Mouse (Mus musculus) G1E (cell line): ENCODE results near the gene Pef1. TPM values are rescaled to one million over a fixed set of nuclear protein-coding genes. Genes with fewer than 3 reads are reported as not detected.

Experiments
- ATAC-seq: 2 replicates; pipeline ENCODE4 v1.8.0; 2016; ENCODE audit warnings: mild to moderate bottlenecking; ENCODE audit not compliant: insufficient number of reproducible peaks, poor library complexity, low FRiP score, severe bottlenecking; ENCODE audit errors: extremely low read depth
- DNase-seq: peaks from one replicate; pipeline ENCODE4 v3.0.0; 2012; ENCODE audit warnings: low spot score
- H3K27me3 ChIP-seq: 2 replicates; pipeline ENCODE4 v1.6.1; 2012; ENCODE audit warnings: mild to moderate bottlenecking, low read length, inconsistent platforms; ENCODE audit not compliant: insufficient read depth
- H3K36me3 ChIP-seq: replicated peaks from 2 replicates; pipeline ENCODE3; 2012; ENCODE audit warnings: mild to moderate bottlenecking, inconsistent platforms
- H3K4me1 ChIP-seq: 2 replicates; pipeline ENCODE4 v1.6.1; 2012; ENCODE audit warnings: low read depth, low read length, inconsistent platforms, mixed read lengths; ENCODE audit not compliant: insufficient read depth
- H3K4me3 ChIP-seq: 2 replicates; pipeline ENCODE4 v1.5.1; 2012; ENCODE audit warnings: low read depth, mild to moderate bottlenecking, inconsistent platforms, low read length, moderate library complexity, mixed read lengths
- H3K9me3 ChIP-seq: replicated peaks from 2 replicates; pipeline ENCODE4 v1.6.1; 2012; ENCODE audit warnings: inconsistent platforms
- CTCF ChIP-seq: IDR thresholded peaks from 2 replicates; pipeline ENCODE4 v1.5.1; 2012; ENCODE audit warnings: low read depth, low read length, inconsistent platforms, mixed read lengths
- GATA1 ChIP-seq: IDR thresholded peaks from 2 replicates; pipeline ENCODE4 v1.6.1; 2012; ENCODE audit warnings: borderline replicate concordance, low read length, inconsistent platforms, mixed read lengths
- GATA2 ChIP-seq: IDR thresholded peaks from 2 replicates; pipeline ENCODE4 v1.6.1; 2012; ENCODE audit warnings: low read depth, low read length, inconsistent platforms, borderline replicate concordance
- POLR2AphosphoS5 ChIP-seq: IDR thresholded peaks from 2 replicates; pipeline ENCODE4 v1.6.1; 2012; ENCODE audit warnings: low read depth, low read length, inconsistent platforms; ENCODE audit not compliant: insufficient replicate concordance
- TAL1 ChIP-seq: conservative IDR thresholded peaks from 2 replicates; pipeline ENCODE4 v1.6.1; 2012; ENCODE audit warnings: low read depth, low read length, inconsistent platforms, mixed read lengths
- polyA plus RNA-seq: library from polyadenylated mRNA; stranded (reverse); fragments of >175 nt; gene quantifications from 2 replicates; pipeline ENCODE4 v1.2.3, GENCODE M21; 2012
- total RNA-seq, 2 experiments: library from RNA; stranded (forward) in 1 of 2; stranded (reverse) in 1 of 2; fragments of 200-1000 nt in 1 of 2; fragments of >200 nt in 1 of 2; fragmentation: Nextera tagmentation in 1 of 2; gene quantifications; 2 replicates each; pipeline ENCODE4 v1.2.3; 2014 to 2017

Gene Pef1
- total and polyA plus RNA-seq, 3 experiments = 20.9 to 84.6 (median 24.8) TPM

DNA sequence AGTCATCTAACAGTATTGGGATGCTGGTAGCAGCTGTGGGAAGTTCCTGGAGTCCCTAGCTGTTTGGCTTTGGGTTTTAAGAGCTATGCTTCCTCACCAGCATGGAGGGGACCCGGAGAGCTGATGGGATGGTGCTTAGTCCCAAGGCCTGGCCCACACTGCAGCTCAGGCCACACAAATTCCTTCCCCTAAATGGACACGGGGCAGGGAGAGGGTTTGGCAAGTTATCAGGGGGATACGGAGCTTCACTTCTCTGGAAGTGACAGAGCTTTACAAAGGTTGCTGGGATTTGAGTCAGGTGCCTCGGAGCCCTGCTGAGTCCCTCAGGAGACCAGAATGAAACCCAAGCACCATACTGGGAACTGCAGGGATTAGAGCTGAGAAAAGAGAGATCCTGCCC, 59.0 kb downstream of the Pef1 start:
- Histone ChIP-seq H3K9me3 (no peaks in the 10 kb centered on the region), H3K36me3 (peaks cover 6% of the 10 kb centered on the region), H3K4me1 (no peaks in the 10 kb centered on the region), H3K4me3 (no peak overlapping the region), H3K27me3 (peaks cover 27% of the 10 kb centered on the region)
- TF ChIP-seq GATA2 (no peak), POLR2AphosphoS5 (no peak), GATA1 (no peak), TAL1 (no peak), CTCF (no peak)
- ATAC-seq (no peak), DNase-seq (no peak)

DNA sequence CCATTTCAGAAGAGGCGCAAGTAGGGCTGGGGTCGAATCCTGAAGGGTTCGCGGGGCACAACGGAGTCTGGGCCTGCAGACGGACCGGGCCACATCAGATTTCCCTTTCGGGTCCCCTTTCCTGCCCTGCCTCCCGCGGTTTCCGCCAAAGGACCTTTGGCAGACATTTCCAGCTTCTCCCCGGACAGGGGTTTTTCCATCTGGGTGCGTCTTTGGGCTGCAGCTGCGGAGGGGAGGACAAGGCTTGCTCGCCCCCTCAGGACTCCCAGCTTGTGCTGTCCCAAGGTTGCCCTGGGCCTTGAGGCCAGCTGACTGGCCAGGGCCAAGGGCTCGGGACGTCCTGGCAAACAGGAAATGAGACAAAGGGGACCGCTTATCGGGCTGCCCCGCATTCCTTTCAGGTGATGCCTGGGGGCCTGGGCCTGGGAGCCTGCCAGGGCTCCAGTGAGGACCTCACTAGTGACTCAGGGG, 61.1 kb downstream of the Pef1 start:
- DNase-seq (no peak), ATAC-seq (no peak)
- Histone ChIP-seq H3K9me3 (no peaks in the 10 kb centered on the region), H3K27me3 (peaks cover 23% of the 10 kb centered on the region), H3K4me1 (peaks cover 4% of the 10 kb centered on the region), H3K36me3 (peaks cover 15% of the 10 kb centered on the region), H3K4me3 (no peak overlapping the region)
- TF ChIP-seq TAL1 (no peak), GATA2 (no peak), GATA1 (no peak), POLR2AphosphoS5 (no peak), CTCF (no peak)

DNA sequence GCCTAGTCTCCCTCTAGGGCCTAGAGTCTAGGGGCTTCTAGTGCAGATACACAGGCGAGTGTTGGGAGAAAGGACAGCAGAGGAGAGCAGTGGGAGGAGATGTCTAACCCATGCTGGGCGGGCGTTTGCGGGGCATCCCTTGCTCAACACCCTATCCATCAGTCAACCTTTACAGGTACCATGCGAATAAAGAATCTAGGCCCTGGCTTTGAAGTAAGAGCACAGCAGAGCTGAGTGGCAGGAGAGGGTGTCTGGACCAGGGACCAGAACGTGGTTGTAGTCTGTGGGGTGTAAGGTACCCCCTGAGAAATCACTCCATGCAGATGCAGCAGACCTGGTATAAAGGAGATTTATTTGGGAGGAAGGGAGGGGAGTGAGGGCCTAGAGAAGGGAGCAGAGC, 61.8 kb downstream of the Pef1 start:
- H3K36me3 ChIP-seq = peaks cover 18% of the 10 kb centered on the region
- no peak overlapping the region for H3K4me3 ChIP-seq
- no peaks in the 10 kb centered on the region for H3K9me3 ChIP-seq
- TF ChIP-seq GATA1 = no peak
- no peak for TF ChIP-seq POLR2AphosphoS5
- no peak for TF ChIP-seq TAL1
- TF ChIP-seq CTCF = no peak
- no peak for TF ChIP-seq GATA2
- ATAC-seq (no peak), DNase-seq (no peak)
- peaks cover 23% of the 10 kb centered on the region for H3K27me3 ChIP-seq
- H3K4me1 ChIP-seq = peaks cover 9% of the 10 kb centered on the region

DNA sequence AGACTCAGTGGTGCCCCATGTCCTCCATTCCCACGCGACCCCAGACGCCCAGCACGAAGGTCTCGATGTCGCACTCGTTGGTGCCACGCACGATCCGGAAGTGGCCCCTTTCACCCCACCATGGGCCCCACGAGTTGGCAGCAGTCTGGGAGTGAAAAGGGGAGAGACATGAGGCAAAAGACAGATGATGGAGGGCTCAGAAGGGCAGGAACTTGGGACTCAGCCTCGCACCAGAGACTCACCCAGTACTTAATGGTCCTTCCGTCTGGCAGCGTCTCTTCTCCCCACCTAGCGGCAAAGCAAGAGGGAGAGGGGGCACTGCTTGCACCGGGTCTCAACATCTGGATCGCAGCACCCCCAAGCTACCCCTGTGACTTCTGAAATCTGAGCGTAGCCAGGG, 63.7 kb downstream of the Pef1 start:
- Histone ChIP-seq H3K4me1 (peaks cover 13% of the 10 kb centered on the region), H3K9me3 (no peaks in the 10 kb centered on the region), H3K4me3 (no peak overlapping the region), H3K36me3 (peaks cover 18% of the 10 kb centered on the region), H3K27me3 (peaks cover 21% of the 10 kb centered on the region; the same call in 1 of the 2 replicates)
- no peak for TF ChIP-seq CTCF
- TF ChIP-seq GATA2 = no peak
- no peak for TF ChIP-seq GATA1
- no peak for TF ChIP-seq TAL1
- TF ChIP-seq POLR2AphosphoS5 = no peak
- DNase-seq = no peak
- ATAC-seq = no peak

DNA sequence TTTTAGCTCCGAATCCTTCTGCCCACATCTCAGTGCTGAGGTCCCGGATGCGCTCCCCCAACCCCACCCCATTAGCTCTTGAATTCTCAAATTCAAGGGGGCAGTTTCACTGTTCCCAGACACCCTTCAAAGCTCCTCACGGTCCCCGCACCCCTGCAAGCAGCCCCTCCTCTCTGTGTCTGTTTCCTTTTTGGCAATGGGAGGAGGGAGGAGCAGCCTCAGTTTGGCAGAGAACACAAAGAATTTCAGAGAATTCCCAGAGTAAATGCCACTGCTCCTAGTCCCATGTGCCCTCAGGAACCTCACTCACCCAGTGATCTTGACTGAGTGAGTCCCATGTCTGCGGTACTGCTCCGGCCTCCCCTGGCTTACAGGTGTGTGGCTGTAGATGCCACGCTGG, 64.2 kb downstream of the Pef1 start:
- Histone ChIP-seq H3K4me1 (peaks cover 13% of the 10 kb centered on the region), H3K27me3 (peaks cover 18% of the 10 kb centered on the region; the same call in 1 of the 2 replicates), H3K36me3 (peaks cover 18% of the 10 kb centered on the region), H3K9me3 (no peaks in the 10 kb centered on the region), H3K4me3 (no peak overlapping the region)
- no peak for DNase-seq
- TF ChIP-seq GATA1 = no peak
- no peak for TF ChIP-seq GATA2
- no peak for TF ChIP-seq TAL1
- no peak for TF ChIP-seq CTCF
- no peak for TF ChIP-seq POLR2AphosphoS5
- no peak for ATAC-seq

DNA sequence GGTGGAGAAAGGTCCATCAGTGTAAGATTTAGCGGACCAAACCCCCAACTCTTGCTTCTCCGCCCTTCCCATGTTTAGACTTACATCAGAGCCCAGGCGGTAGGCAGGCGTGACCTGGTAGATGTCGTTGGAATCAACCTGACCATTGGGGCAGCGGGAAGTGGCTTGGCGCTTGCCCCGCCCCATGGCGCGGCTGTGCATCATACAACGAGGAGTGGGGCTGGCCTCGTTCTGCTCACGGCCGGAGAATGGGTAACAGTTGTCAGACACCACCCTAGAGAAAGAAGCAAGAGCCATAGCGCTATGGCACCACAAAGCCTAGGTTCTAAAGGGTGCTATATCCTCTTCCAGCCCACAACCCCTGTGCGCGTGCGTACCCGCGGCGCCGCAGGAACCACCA, 65.0 kb downstream of the Pef1 start:
- H3K4me1 ChIP-seq = peaks cover 13% of the 10 kb centered on the region
- H3K4me3 ChIP-seq = no peak overlapping the region
- H3K27me3 ChIP-seq = peaks cover 19% of the 10 kb centered on the region; the same call in 1 of the 2 replicates
- H3K9me3 ChIP-seq = no peaks in the 10 kb centered on the region
- ATAC-seq (no peak), DNase-seq (no peak)
- H3K36me3 ChIP-seq = peaks cover 18% of the 10 kb centered on the region
- no peak for TF ChIP-seq GATA1
- TF ChIP-seq CTCF = no peak
- TF ChIP-seq TAL1 = no peak
- no peak for TF ChIP-seq GATA2
- no peak for TF ChIP-seq POLR2AphosphoS5
